Mouse (Mus musculus): ENCODE measurements at regions not wholly inside any gene's neighbourhood (a gene's known extent, or its start where the extent isn't known, plus 50 kb on each side); places are given as distances from the start of the nearest gene placed in this dataset.

- H3K9ac ChIP-seq: no peak overlapping the region
- no peak overlapping the region for H3K4me2 ChIP-seq
- no peak overlapping the region for H3K27ac ChIP-seq
- H3K36me3 ChIP-seq: no peaks in the 10 kb centered on the region
- no peaks in the 10 kb centered on the region for H3K4me1 ChIP-seq
- no peak for ATAC-seq (ENCODE audit: insufficient number of reproducible peaks, insufficient read depth, low FRiP score, low TSS enrichment, low read depth)
- no peaks in the 10 kb centered on the region for H3K9me3 ChIP-seq
- H3K4me3 ChIP-seq: no peak overlapping the region
- H3K27me3 ChIP-seq: no peaks in the 10 kb centered on the region
Measured at GRCm38 (mm10) chrX:82741478-82741877, 207.2 kb upstream of the Dmd start.

- no peak overlapping the region for H3K9ac ChIP-seq
- no peak overlapping the region for H3K4me2 ChIP-seq
- H3K36me3 ChIP-seq: no peaks in the 10 kb centered on the region
- H3K27me3 ChIP-seq: no peaks in the 10 kb centered on the region
- H3K9me3 ChIP-seq: no peaks in the 10 kb centered on the region
- WGBS: 33% methylated on average over 2 of the region's 2 CpGs
- no peak overlapping the region for H3K27ac ChIP-seq
- H3K4me1 ChIP-seq: no peaks in the 10 kb centered on the region
- no peak for ATAC-seq (ENCODE audit: insufficient number of reproducible peaks, insufficient read depth, low FRiP score, low TSS enrichment, low read depth)
- no peak overlapping the region for H3K4me3 ChIP-seq
Measured at GRCm38 (mm10) chrX:82764204-82764603, 184.5 kb upstream of the Dmd start.

GRCm38 (mm10) chrX:82809171-82809570, 139.5 kb upstream of the Dmd start:
- no peaks in the 10 kb centered on the region for H3K9me3 ChIP-seq
- no peak overlapping the region for H3K9ac ChIP-seq
- no peak overlapping the region for H3K27ac ChIP-seq
- 26% methylated on average over 2 of the region's 2 CpGs for WGBS
- H3K4me3 ChIP-seq: no peak overlapping the region
- H3K36me3 ChIP-seq: no peaks in the 10 kb centered on the region
- no peaks in the 10 kb centered on the region for H3K27me3 ChIP-seq
- H3K4me1 ChIP-seq: no peaks in the 10 kb centered on the region
- H3K4me2 ChIP-seq: no peak overlapping the region
- ATAC-seq (ENCODE audit: insufficient number of reproducible peaks, insufficient read depth, low FRiP score, low TSS enrichment, low read depth): no peak

- no peaks in the 10 kb centered on the region for H3K9me3 ChIP-seq
- no peak for ATAC-seq (ENCODE audit: insufficient number of reproducible peaks, insufficient read depth, low FRiP score, low TSS enrichment, low read depth)
- H3K36me3 ChIP-seq: no peaks in the 10 kb centered on the region
- H3K27me3 ChIP-seq: no peaks in the 10 kb centered on the region
- H3K4me1 ChIP-seq: no peaks in the 10 kb centered on the region
- H3K4me2 ChIP-seq: peak overlapping the region; percentile 52
- WGBS: 19% methylated on average over 11 of the region's 11 CpGs
- H3K27ac ChIP-seq: no peak overlapping the region
- no peak overlapping the region for H3K9ac ChIP-seq
- H3K4me3 ChIP-seq: peak overlapping the region; percentile 27
Measured at GRCm38 (mm10) chrX:82814618-82815017, 134.1 kb upstream of the Dmd start.

GRCm38 (mm10) chrX:82817045-82817444, 131.6 kb upstream of the Dmd start:
- Histone ChIP-seq H3K9ac (no peak overlapping the region), H3K4me2 (no peak overlapping the region), H3K4me1 (no peaks in the 10 kb centered on the region), H3K4me3 (no peak overlapping the region), H3K36me3 (no peaks in the 10 kb centered on the region), H3K27me3 (no peaks in the 10 kb centered on the region), H3K27ac (no peak overlapping the region), H3K9me3 (no peaks in the 10 kb centered on the region)
- WGBS: 54% methylated on average over 4 of the region's 4 CpGs
- ATAC-seq (ENCODE audit: insufficient number of reproducible peaks, insufficient read depth, low FRiP score, low TSS enrichment, low read depth): no peak

- no peak for ATAC-seq (ENCODE audit: insufficient number of reproducible peaks, insufficient read depth, low FRiP score, low TSS enrichment, low read depth)
- Histone ChIP-seq H3K4me2 (no peak overlapping the region), H3K27me3 (no peaks in the 10 kb centered on the region), H3K36me3 (no peaks in the 10 kb centered on the region), H3K27ac (no peak overlapping the region), H3K4me1 (no peaks in the 10 kb centered on the region), H3K9me3 (no peaks in the 10 kb centered on the region), H3K4me3 (no peak overlapping the region), H3K9ac (no peak overlapping the region)
- 44% methylated on average over 5 of the region's 5 CpGs for WGBS
Measured at GRCm38 (mm10) chrX:82823606-82824005, 125.1 kb upstream of the Dmd start.

- Histone ChIP-seq H3K9ac (no peak overlapping the region), H3K4me3 (no peak overlapping the region), H3K36me3 (no peaks in the 10 kb centered on the region), H3K9me3 (no peaks in the 10 kb centered on the region), H3K27ac (no peak overlapping the region), H3K4me2 (no peak overlapping the region), H3K4me1 (no peaks in the 10 kb centered on the region), H3K27me3 (no peaks in the 10 kb centered on the region)
- no peak for ATAC-seq (ENCODE audit: insufficient number of reproducible peaks, insufficient read depth, low FRiP score, low TSS enrichment, low read depth)
- WGBS: 22% methylated on average over 1 of the region's 1 CpGs
Measured at GRCm38 (mm10) chrX:82866116-82866515, 82.6 kb upstream of the Dmd start.

Measured in embryonic facial prominence, embryonic 13.5 days (tissue).